ENCODE assay signal across 8 mouse cellular contexts in the genomic region with DNA sequence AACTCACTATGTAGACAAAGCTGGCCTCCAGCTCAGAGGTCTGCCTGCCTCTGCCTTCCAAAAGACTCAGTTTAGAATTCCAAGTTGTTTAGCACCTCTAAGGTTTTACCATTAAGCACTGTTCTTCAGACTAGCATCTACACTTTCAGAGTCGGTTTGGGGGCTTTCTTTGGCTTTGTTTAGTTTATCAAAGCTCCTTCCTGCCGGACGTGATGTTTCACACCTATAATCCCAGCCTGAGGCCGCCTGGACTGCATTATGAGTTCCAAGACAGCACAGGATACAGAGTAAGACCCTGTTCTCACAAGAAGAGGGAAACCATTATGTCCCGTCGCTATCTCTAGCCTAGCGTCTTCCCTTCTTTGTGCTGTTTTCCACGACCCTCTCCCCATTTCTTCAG. TPM values are rescaled to one million over a fixed set of nuclear protein-coding genes. Genes with fewer than 3 reads are reported as not detected.
A peak's percentile ranks its signal among the peaks of the same experiment; 100 is the strongest.
DNase-seq lines count a peak whose midpoint lies in the region; ATAC-seq and TF ChIP-seq lines count a peak whose summit lies in the region.

No protein-coding gene starts in this region.

- peak overlapping the region; percentile 87 for H3K4me2 ChIP-seq in lung, embryonic 14.5 days
- peak overlapping the region; percentile 54 for H3K4me2 ChIP-seq in limb, embryonic 11.5 days (ENCODE audit: low read depth, severe bottlenecking)
- H3K4me2 ChIP-seq in neural tube, embryonic 14.5 days (ENCODE audit: low read depth, low read length): peak overlapping the region; percentile 76; the same call in 1 of the 2 replicates

- TF ChIP-seq CTCF in lung, embryonic 14.5 days (IDR thresholded peaks at IDR 0.05; ENCODE audit: low read depth): no peak

- H3K36me3 ChIP-seq in lung, embryonic 14.5 days (ENCODE audit: insufficient read depth): no peaks in the 10 kb centered on the region
- peaks cover 41% of the 10 kb centered on the region for H3K36me3 ChIP-seq in forebrain, embryonic 10.5 days (replicated peaks)
- H3K36me3 ChIP-seq in limb, embryonic 11.5 days (ENCODE audit: control insufficient read depth, insufficient read depth, low read length): no peaks in the 10 kb centered on the region
- H3K36me3 ChIP-seq in neural tube, embryonic 14.5 days (ENCODE audit: control insufficient read depth, insufficient read depth, low read length): no peaks in the 10 kb centered on the region

- 42% methylated on average over 8 of the region's 8 CpGs for WGBS in lung, embryonic 14.5 days
- WGBS in forebrain, embryonic 10.5 days: 53% methylated on average over 8 of the region's 8 CpGs
- 38% methylated on average over 8 of the region's 8 CpGs for WGBS in limb, embryonic 11.5 days
- WGBS in neural tube, embryonic 14.5 days: 63% methylated on average over 8 of the region's 8 CpGs

- H3K9ac ChIP-seq in lung, embryonic 14.5 days: peak overlapping the region; percentile 94
- no peak overlapping the region; the same call in 1 of the 2 replicates for H3K9ac ChIP-seq in limb, embryonic 11.5 days (ENCODE audit: low read length)
- H3K9ac ChIP-seq in neural tube, embryonic 14.5 days (replicated peaks; ENCODE audit: low read depth, low read length): no peak overlapping the region

- peak; percentile 52 for DNase-seq in lung, embryonic 14.5 days
- DNase-seq in lung, adult 18-20 months: no peak
- DNase-seq in forebrain, embryonic 10.5 days (ENCODE audit: extremely low spot score, low spot score): no peak
- no peak for DNase-seq in limb, embryonic 11.5 days (ENCODE audit: low spot score)
- DNase-seq in right cerebral cortex, postnatal 36 days (ENCODE audit: low spot score in 2 of 2): no peak
- no peak for DNase-seq in B cell, adult 2 months
- DNase-seq in gastrocnemius, postnatal 4 days (ENCODE audit: low spot score in 2 of 2): no peak

- peak overlapping the region; percentile 90 for H3K4me3 ChIP-seq in lung, embryonic 14.5 days (ENCODE audit: low read depth, low read length)
- H3K4me3 ChIP-seq in forebrain, embryonic 10.5 days: peak overlapping the region; percentile 96
- H3K4me3 ChIP-seq in limb, embryonic 11.5 days (ENCODE audit: low read depth, low read length): peak overlapping the region; percentile 95
- peak overlapping the region; percentile 84 for H3K4me3 ChIP-seq in neural tube, embryonic 14.5 days (ENCODE audit: low read depth, low read length)

- no peaks in the 10 kb centered on the region for H3K9me3 ChIP-seq in lung, embryonic 14.5 days (ENCODE audit: low read depth, low read length)
- no peaks in the 10 kb centered on the region for H3K9me3 ChIP-seq in forebrain, embryonic 10.5 days
- no peaks in the 10 kb centered on the region for H3K9me3 ChIP-seq in limb, embryonic 11.5 days (ENCODE audit: control insufficient read depth, low read length)
- H3K9me3 ChIP-seq in neural tube, embryonic 14.5 days (ENCODE audit: control insufficient read depth, low read length): no peaks in the 10 kb centered on the region

- 0 out of 2 replicates have a peak, but pooled peaks cover 2% of the 10 kb centered on the region for H3K27me3 ChIP-seq in lung, embryonic 14.5 days (ENCODE audit: insufficient read depth, low read length)
- peaks cover 22% of the 10 kb centered on the region for H3K27me3 ChIP-seq in forebrain, embryonic 10.5 days (ENCODE audit: poor library complexity, severe bottlenecking)
- no peaks in the 10 kb centered on the region for H3K27me3 ChIP-seq in limb, embryonic 11.5 days (ENCODE audit: control insufficient read depth, insufficient read depth, low read length)
- peaks cover 4% of the 10 kb centered on the region; the same call in 1 of the 2 replicates for H3K27me3 ChIP-seq in neural tube, embryonic 14.5 days (ENCODE audit: control insufficient read depth, insufficient read depth, low read length)

- ATAC-seq in lung, embryonic 14.5 days (ENCODE audit: insufficient read depth): no peak
- ATAC-seq in limb, embryonic 11.5 days (ENCODE audit: insufficient number of reproducible peaks, low FRiP score, low TSS enrichment, low read depth): no peak
- ATAC-seq in neural tube, embryonic 14.5 days (ENCODE audit: low read depth): no peak

- H3K27ac ChIP-seq in lung, embryonic 14.5 days (ENCODE audit: low read depth): 0 out of 2 replicates have a peak overlapping the region, but pooled peaks have one; percentile 9
- H3K27ac ChIP-seq in forebrain, embryonic 10.5 days: peak overlapping the region; percentile 99
- no peak overlapping the region for H3K27ac ChIP-seq in limb, embryonic 11.5 days (replicated peaks; ENCODE audit: low read depth, low read length)
- no peak overlapping the region for H3K27ac ChIP-seq in neural tube, embryonic 14.5 days (ENCODE audit: low read depth, low read length)

- H3K4me1 ChIP-seq in lung, embryonic 14.5 days (ENCODE audit: insufficient read depth): peaks cover 31% of the 10 kb centered on the region
- peaks cover 59% of the 10 kb centered on the region for H3K4me1 ChIP-seq in forebrain, embryonic 10.5 days
- H3K4me1 ChIP-seq in limb, embryonic 11.5 days (ENCODE audit: control insufficient read depth, insufficient read depth, low read length): peaks cover 30% of the 10 kb centered on the region
- H3K4me1 ChIP-seq in neural tube, embryonic 14.5 days (ENCODE audit: control insufficient read depth, insufficient read depth, low read length): peaks cover 27% of the 10 kb centered on the region

RNA-seq across cellular contexts. Expression of a gene that starts 2.1 kb away (rescaled TPM):
- polyA plus RNA-seq in lung, embryonic 14.5 days (2014; fragmentation: Nextera tagmentation; extraction: Ambion mirVana): 128 and 133 TPM in 2 replicates
- 210 and 227 TPM in 2 replicates for polyA plus RNA-seq in forebrain, embryonic 10.5 days (2016; fragmentation: Nextera tagmentation; extraction: Ambion mirVana)
- polyA plus RNA-seq in limb, embryonic 11.5 days (2014; fragmentation: Nextera tagmentation; extraction: Ambion mirVana): 141 and 161 TPM in 2 replicates
- 27.5 and 48.5 TPM in 2 replicates for polyA plus RNA-seq in neural tube, embryonic 14.5 days (2014; fragmentation: Nextera tagmentation; extraction: Ambion mirVana)
- total RNA-seq in gastrocnemius, postnatal 4 days (2021): 100 to 1,000 TPM; 109 to 115 TPM

Comparison
In these comparisons a context has a peak if more than half of its experiments do, and no peak if none do; other contexts are left out.
1. H3K27ac ChIP-seq: peak in lung, embryonic 14.5 days (single experiment) and forebrain, embryonic 10.5 days (single experiment); none in limb, embryonic 11.5 days (single experiment) and neural tube, embryonic 14.5 days (single experiment).
2. Peak in every context shown above with its lines, with median percentiles within 50 percentile points of each other: H3K4me2 ChIP-seq and H3K4me3 ChIP-seq.